Mouse (Mus musculus) cerebellum, postnatal 25 days (tissue): ENCODE measurements around the gene Gramd1b.

Source experiments
- DNase-seq, 2 experiments: peaks; one replicate each; pipeline ENCODE4 v3.0.0; 2021; ENCODE audit warnings: mixed read lengths in 2 of 2

The Gramd1b gene

DNA sequence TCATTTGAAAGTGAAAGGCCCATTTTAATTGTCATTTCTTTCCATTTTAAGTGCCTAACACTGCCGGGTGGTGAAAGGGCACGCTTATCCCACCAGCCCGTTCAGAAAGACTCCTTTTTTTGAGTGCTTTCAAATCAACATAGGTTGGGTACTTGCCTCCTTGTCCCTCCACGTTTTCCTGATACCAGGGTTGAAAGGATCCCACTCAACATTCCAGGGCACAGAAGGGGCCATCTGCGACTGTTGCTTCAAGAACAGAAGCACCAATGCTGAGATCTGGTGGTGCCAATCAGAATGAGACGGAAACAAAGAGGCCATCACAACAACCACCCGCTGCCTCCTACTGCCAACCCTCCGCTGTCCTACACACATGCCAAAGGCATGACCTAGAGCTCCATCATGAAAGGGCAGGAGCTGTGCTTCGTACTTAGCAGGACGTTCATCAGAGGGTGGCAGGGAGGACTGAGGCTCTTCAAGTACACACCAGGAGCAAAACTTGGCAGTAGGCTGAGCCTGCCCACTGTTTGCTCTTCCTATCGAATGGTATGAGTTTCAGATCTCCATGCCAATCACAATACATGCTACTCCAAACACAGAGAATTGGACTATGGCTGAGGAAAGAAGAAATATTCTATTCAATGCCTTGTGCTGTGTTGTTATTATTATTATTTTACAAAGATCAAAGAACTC lies 108.7 kb downstream of the Gramd1b start:
- no peak for DNase-seq

DNA sequence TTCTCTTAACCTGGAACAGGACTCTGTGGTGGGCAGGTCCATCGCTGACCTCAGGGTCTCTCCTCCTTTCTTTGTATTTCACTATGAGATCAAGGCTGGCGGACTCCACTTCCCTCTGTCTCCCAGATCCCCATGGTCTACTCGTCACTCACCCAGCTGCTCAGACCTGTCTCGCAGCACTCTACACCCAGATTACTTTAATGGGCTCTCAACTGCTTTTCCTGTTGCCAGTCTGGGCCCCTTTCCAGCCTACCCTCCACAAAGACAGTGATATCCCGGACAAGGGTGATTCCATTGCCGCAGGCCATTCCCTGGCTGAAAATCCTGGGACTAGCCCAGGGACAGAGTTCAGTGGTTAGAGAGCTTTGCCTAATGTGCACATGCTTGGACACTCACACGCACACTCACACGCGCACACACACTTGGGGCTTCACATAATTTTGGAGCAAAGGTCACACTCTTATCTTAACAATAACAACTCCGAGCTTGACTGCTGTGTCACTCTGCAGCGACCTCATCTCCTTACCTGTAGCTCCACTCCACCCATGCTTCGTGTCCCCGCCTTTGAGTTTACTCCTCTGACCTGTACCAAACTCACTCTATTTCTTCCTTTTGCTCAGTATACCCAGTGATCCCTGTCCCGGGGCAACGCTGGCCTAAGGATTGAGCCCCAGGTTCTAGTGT lies 110.4 kb downstream of the Gramd1b start:
- no peak for DNase-seq

DNA sequence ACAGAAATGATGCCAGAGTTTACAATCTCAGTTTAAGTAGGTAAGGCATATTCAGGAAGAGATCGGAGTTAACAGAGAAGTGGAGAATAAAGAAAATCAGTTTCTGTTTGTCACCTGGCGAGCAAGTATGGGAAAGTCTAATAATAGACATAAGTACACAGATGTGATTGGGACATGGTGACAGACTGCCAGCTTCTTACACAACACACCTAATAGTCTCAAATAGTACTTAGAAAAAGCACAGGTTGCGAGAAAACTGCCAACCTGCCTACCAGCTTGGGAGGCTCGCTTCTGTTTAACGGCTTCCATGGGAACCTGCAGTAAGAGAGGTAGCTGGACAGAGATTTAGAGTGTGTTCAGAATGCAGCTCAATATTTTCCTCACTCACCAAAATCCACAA lies 112.4 kb downstream of the Gramd1b start:
- DNase-seq: no peak

DNA sequence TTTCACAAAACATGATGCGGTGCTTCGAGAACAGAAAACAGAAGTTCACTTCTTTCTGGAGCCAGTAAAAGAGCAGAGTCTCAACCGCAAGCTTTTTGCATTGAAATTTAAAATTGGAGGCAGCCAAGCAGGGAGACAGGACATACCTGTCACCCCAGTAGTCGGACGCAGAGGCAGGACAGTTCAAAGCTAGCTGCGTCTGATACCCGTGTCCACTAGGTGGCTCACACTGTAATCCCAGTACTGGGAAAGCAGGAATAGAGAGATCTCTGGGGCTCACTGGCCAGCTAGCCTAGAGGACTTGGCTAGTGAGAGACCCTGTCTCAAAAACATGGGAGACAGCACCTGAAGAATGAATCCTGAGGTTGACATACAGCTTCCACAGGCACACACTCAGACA lies 115.0 kb downstream of the Gramd1b start:
- peak in 1 of 2 experiments; percentile 61 for DNase-seq

DNA sequence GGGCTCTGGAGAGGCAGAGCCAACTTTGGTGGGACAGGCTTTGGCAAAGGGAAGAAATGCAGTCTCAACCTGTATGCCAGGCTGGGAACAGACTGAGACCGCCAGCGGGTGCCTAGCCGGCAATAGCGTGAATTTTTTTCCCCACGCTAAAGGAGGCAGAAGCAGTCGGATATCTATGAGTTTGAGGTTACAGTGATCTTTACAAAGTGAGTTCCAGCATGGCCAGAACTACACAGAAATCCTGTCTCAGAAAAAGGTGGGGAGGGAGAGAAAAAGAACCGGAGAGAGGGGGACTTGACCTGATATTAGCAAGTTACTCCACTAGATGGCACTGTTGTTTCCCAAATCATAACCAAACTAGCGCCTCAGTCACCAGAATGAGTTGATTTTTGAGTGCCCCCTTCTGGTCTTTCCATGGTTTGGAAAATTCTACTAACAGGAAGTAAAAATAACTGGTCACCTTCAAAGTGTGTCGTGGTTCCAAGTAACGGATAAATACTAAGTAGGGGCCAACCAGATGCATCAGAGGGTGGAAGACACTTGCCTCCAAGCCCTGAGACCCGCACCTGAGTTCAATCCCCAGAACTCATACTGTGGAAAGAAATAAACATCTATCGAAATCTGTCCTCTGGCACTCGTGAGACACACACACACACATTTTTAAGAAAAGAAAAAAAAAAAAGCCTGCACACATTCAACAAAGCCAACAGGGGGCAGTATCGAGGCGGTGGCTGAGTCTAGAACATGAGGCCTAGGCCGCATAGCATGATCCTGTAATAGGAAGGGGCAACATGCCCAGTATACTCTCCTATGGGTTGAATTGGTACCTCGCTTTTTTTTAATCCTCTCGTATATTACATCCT lies 116.0 kb downstream of the Gramd1b start:
- DNase-seq: peak; percentile 49 to 70

DNA sequence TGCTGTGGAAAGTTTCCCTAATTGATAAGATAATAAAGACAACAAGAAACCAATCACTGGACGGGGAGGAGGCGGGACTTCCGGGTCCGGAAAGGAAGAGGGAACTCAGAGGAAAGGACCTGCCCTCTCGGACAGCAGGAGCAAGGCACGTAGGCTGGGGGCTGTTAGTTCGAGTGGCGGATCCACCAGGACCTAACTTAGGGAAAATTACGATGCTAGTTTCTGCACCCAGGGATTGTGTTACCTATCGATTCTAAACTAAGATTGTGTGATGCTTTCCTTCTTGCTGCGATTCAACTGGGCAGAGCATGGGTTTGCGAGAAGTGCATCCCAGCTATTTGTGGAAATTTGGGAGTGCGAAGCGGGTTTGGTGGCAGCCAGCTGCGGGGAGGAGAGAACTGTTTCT lies 116.7 kb downstream of the Gramd1b start:
- peak; percentile 76 to 85 for DNase-seq

DNA sequence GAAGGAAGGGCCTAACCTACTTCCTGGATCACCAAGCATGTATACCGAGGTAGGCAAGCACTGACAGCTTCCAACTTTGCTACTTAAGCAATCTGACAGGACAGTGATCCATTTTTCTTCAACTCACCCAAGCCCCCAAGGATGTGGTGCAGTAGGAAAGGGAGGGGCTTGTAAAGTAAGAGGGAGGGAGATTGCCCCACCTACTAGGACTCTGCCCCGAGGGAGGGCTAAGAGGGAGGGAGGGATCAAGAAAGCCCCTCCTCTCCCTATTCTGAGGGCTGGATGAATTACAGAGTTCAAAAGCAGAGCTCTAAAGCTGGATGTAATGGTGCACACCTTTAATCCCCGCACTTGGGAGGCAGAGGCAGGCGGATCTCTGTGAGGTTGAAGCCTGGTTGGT lies 117.6 kb downstream of the Gramd1b start:
- DNase-seq: no peak

DNA sequence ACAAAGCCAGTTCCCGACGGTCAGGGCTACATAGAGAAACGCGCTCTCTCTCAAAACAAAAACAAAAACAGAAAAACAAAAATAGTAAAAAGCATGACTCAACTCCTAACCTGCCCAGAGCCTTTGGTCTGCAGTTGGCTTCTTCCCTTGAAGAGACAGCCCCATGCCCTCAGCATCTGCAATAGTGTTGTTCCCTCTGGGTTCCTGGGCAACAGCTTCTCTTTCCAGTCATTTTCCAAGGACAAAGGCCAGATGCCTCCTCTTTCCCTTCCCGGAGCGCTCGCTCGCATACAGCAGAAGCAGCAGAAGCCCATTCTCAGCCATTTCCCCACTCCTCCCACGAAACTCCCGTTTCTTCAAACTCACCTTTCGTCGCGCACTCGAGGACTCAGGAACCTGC lies 118.3 kb downstream of the Gramd1b start:
- DNase-seq: no peak

DNA sequence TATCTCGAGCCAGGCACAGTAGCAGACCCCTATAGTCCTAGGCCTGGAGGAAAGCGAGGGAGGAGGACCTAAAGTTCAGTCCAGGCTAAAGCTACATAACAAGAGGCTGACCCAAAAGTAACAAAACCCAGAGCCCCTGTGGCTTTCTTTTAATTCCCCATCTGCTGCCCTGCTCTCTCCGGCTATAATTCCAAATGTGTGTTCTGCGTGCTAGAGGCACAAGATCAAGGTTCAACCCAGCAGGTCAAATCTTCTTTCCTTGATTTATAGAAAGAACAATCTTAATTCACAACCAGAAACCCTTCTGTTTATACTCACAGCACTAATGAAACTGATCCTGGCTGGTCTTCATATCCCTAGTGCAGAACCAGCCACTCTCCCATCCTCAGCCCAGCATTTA lies 118.9 kb downstream of the Gramd1b start:
- peak in 1 of 2 experiments; percentile 45 for DNase-seq

DNA sequence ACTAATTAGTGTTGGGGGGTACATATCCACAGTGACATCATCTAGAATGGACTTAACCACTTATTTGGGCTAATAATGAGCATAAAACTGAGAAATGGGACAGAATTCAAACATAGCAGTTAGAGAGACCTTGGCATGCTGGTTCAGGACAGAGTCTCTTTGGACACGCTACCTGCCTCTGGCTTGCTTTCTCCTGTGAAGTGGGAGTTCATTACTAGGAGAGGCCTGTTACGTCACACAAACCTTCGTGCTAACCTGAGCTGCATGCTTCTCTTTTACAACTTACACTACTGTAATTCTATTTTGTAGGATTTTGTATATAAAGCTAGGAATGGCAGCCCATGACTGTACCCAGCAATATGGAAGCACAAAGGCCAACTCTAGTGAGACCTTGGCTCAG lies 120.3 kb downstream of the Gramd1b start:
- no peak for DNase-seq

DNA sequence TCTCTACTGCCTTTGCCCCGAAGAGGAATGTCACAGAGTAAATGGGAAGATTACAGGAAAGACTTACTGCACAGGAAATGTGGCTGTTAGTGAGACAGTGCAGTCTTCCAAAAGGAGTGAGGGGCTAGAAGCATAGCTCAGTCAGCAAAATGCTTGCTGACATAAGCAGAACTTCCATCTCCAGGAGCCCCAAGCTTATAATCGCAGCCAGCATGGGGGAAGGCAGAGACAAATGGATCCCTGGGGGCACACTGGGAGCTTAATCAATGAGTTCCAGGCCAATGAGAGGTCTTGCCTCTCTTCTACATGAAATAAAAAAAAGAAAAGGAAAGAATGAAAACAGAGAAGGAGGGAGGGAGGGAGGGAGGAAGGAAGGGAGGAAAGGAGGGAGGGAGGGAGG lies 122.1 kb downstream of the Gramd1b start:
- no peak for DNase-seq

DNA sequence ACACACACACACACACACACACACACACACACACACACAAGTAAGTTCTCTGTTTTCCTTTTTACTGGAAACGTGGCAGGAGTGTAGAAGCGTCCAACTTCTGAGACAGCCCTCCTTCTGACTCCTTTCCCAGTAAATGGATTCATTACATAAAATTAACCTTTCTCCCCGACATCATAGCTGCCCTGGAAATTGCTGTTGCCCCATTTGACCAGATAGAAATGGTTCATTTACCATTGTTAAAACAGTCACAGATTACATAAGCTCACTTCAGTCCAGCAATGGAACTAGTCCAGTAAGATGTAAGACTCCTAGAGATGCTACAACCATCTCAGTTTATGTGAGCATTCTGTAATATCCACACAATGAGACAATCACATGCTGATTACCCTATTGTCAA lies 122.8 kb downstream of the Gramd1b start:
- DNase-seq: no peak

DNA sequence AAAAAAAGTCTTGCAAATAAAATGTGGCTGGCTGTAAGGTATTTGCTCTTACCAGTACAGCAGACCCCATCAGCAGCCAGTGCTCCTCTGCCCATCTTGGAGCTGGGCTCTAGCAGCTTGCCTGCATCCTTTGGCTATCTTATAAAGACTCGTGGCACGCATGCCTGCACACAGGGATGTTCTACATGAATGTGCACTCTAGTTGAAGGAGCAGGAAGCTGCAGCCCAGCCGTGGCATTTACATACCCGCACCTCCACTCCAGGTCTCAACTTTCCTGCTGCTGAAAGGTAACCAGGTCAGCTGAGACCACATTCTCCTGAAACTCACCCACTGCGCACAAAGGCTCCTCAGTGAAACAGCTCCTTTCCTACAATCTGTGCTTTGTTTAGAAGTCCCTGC lies 123.3 kb downstream of the Gramd1b start:
- no peak for DNase-seq

DNA sequence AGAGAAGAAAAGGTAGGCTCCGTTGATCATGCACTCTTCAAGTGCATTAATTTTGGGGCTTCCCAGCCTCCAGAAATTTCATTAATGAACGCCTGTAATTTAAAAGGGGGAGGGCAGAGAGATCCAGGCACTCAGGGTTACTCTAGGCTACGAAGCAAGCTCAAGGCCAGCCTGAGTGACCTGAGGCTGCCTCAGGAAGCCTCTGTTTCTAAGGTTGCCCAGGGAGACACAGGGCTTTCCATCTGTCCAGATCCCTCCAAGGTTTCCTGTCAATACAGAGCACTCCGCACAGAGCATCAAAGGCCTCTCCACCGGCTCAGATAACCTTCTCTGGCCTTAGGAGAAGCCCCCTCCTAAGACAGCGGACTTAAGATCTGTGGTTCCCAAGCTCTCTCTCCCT lies 125.4 kb downstream of the Gramd1b start:
- no peak for DNase-seq

DNA sequence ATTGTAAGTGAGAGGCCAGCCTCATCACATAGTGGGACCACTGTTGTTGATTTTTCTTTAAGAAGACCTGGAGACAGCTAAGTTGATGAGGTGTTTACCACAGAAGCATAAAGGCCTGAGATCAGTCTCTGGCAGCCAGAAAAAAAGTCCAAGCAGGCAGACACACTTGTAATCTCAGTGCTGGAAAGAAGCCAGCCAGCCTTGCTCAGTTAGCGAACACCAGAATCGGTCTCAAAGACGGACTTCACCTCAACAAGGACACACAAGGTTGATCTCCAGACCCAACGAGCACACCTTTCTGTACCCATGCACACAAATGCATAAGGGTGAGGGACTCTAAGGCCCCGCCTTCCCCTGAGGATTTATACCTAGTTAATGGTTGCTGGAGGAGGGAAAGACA lies 125.9 kb downstream of the Gramd1b start:
- peak in 1 of 2 experiments; percentile 63 for DNase-seq

DNA sequence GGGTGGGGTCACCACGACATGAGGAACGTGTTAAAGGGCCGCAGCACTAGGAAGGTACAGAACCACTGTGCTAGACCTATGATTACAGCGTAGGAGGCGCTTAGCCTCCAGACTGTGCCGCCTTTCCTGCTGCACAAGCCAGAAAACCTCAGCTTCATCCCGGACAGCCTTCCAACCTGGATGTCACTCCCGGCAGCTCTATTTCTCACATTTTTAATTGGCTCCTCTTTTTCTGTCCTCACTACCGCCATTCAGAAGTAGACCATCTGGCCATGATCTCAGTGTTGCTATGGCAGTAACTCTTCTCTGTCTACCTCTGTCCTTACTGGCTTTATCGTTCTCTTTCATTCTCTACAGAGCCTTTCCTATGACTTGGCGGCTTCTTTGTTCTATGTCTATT lies 126.5 kb downstream of the Gramd1b start:
- DNase-seq: peak; percentile 63 to 70

DNA sequence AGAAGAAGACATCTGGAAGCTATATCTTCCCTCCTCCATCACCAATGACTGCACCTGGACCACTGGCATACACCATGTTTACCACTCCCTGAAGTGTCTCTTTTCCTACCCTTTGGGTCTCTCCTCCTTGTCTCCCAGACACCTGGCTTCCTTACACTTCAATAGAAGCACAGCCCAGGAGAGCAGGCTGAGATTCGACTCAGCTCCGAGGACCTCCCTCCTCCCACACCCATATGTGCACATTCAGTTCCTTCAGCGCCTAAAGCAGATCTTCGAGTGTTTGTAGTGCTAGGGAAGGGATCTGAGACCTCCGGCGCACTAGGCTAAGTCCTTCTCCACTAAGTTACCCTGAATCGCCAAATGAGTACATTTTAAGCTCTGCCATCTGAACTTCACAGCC lies 127.4 kb downstream of the Gramd1b start:
- no peak for DNase-seq

DNA sequence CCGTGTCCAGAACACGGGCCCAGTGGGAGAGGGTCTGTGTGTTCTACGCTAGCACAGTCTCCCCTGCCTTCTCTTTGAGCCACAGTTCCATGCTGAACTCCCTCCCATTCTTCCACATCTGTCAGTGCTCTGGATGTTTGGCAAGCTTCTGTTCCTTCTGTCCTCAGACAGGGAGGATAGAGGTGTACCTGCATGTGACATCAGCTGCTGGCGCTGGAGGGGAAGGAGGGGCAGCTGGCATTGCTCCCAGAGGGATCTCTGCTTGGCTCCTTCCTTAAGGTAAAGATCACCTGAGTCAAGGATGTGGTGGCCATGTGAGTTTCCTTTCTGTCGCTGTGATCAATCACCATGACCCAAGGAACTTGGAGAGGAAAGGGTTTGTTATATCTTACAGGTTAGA lies 129.4 kb downstream of the Gramd1b start:
- no peak for DNase-seq

DNA sequence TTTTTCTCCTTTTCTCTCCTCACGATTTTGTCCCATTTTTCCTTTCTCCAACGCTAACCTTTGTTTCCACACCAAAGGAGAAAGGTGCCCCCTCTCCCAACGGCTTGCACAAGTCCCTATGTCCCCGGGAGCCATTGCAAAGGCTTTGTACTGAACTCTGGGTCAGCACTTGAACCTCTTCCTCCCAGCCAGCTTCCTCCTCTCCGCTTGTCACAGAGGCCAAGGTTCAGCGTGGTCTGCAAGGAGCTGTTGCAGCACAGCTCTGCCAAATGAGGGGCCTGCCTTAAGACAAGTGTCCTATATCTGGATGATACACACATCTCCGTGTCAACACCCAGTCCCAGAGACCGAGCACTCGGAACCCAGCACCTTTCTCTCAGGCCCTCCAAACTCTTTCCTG lies 130.3 kb downstream of the Gramd1b start:
- no peak for DNase-seq

DNA sequence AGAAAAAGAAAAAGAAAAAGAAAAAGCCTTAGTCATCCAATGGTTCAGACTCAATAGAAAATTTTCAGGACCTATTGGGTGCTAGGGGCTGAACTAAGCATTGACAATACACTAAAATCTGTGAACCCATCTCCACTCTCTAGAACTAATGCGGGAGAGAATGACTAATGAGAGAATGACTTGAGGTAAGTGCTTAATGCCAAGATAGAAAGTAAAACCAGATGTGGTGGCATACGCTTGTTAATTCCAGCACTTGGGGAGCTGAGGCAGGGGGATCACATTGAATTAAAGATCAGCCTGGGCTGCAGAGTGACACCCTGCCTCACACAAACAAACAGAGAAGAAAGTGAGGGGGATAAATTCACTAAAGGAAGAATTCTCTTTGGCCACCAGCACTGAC lies 131.0 kb downstream of the Gramd1b start:
- no peak for DNase-seq

DNA sequence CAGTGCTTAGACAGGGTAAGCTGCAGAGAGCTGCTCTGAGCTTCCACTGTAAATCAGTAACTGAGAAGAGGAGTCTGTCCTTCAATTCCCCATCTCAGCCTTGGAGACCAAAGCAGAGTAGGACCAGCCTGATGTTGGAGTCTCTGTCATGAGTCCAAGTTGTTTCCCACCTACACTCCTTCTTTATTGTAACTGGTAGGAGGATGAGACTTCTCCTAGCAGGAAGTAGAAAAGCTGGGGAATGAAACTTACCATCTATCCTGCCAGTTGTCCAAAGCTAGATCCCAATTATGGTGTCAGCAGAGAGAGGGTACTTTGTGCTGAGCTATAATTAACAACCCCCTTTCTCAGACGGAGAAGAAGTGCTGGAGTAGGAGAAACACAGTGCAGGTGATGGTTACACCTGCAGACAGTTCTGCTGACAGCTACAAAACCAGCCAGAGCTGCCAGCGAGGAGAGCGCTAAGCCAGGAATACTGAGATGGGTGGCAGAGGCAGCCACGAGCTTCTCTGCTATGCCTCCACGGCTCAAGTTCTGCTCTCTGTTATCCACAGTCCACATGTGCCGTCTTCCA lies 131.7 kb downstream of the Gramd1b start:
- DNase-seq: no peak

DNA sequence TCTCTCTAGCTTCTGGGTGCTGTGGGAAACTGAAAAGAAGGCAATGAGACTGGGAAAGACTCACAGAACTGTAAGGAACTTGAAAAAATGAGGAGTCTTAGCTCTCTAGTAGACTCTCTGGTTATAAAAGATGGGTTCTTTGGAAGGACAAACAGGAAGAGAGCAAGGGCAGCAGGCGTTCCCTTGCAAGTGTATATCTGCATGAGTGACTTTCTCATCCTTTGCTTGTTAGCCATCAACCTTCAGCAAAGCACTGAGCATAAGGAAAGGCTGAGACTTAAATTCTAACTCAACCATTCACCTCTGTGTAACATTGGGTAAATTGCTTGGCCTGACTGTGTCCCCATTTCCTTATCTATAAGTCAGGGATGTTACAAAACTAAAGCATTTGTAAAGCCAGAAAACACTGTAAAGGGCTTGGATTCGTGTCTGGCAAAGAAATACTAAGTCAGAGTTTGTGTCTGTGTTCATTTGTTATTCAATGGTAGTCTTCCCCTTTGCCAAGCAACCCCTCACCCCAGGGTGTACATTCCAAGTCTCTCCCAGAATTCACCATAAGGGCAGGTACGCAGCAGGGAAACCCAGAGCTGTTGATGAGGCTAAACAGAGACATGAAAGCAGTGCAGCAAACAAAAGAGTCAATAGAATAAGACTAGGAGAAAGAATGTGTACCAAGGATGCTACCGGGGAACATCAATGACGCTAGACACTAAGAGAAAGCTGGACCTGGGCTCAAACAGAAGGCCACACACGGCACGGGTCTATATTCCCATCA lies 133.5 kb downstream of the Gramd1b start:
- no peak for DNase-seq

DNA sequence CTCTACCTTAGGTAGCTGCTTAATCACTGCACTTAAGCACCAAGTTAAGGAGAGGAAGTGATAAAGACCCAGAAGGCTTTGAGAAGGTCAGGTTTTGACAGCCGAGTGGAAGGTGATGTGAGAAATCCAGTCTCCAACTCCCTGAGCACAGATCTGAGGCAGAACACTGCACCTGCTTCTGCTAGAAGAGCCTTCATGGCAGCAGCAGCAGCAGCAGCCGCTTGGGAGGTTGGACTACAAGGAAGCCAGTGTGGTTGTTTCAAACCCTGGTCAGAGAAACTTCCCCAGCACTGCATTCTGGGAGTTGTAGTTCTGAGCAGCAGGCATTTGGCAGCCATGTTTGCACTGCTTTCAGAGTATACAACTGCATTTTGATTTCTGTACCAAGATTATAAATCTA lies 134.1 kb downstream of the Gramd1b start:
- DNase-seq: peak in 1 of 2 experiments; percentile 75
